Mouse (Mus musculus) heart, postnatal 0 days (tissue): Measurements from ENCODE around the gene 1700003H04Rik.

Experiments used
- CTCF ChIP-seq: IDR thresholded peaks from 2 replicates; pipeline ENCODE4 v1.5.1; 2016; ENCODE audit warnings: antibody characterized with exemption, control low read depth, low read depth
- EP300 ChIP-seq: IDR thresholded peaks from 2 replicates; pipeline ENCODE4 v1.6.1; 2016; ENCODE audit warnings: antibody characterized with exemption, low read depth

GRCm38 (mm10) chr3:124613287-124613686, 32.4 kb upstream of the 1700003H04Rik start:
- TF ChIP-seq CTCF (no peak), EP300 (no peak)
